Mouse (Mus musculus): ENCODE results near the gene Dclre1b.

DNA sequence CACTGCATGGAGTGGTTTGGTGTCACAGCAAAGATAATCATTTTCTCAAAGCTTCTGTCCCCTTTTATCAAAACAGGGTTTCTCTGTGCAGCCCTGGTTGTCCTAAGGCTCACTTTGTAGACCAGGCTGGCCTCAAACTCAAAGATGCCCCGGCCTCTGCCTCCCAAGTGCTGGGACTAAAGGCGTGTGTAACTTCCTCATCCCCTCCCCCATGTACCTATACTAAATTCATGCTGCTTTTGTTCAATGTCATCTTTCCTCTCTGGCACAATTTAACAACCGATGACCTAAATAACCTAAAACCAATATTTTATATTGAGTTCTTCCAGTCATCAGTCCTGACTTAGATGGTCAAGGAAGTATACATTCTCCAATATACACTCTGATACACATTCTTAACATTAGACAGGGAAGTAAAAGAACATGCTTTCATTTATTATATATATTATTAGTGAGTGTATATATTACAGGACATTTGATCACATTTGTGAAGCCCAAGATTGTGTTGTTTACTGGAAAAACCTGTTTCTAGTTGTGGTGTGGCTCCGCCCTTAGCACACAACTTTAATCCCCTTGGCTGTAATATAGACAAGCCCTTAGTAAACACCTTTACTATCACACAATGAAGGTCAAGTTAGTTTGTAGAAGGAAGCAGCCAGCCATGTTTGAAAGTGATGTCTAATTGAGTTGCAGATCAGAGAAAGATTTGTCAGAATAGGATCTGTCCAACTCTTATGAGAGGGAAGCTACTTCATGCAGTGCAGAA, 26.2 kb downstream of the Dclre1b start:
- no peak for TF ChIP-seq CTCF (IDR thresholded peaks at IDR 0.05; ENCODE audit: insufficient read depth, low read depth, low read length)
- no peak for TF ChIP-seq POLR2A (IDR thresholded peaks at IDR 0.05; ENCODE audit: insufficient read depth, low read depth, low read length)

Data from olfactory bulb, adult 2 months (tissue).